Mouse (Mus musculus): ENCODE measurements around the gene Slmap.
"Not testable (repeated sequence)": the region's sequence is repeated elsewhere in the genome, so short reads cannot be mapped to it uniquely, and the experiment has no call there.

Gene Slmap

DNA sequence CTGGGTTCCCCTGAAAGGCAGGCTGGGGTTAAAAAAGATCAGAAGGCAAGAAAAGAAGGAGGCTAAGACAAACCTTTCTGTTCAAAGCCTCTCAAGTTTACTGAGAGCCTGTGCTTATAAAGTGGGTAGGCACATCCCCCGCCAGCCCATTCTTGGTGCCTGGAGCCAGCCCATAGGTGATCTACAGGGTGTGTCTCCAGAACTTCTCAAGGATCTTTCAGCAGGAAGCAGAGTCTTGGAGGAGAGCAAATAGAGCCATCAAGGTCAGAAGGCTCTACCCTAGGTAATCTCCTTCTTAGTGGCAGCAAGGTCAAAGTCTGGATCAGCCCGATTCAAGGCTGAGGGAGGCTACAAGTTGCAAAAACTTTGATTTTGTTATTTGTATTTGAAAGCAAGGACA, 149.1 kb downstream of the Slmap start:
- not testable (repeated sequence) for DNase-seq

DNA sequence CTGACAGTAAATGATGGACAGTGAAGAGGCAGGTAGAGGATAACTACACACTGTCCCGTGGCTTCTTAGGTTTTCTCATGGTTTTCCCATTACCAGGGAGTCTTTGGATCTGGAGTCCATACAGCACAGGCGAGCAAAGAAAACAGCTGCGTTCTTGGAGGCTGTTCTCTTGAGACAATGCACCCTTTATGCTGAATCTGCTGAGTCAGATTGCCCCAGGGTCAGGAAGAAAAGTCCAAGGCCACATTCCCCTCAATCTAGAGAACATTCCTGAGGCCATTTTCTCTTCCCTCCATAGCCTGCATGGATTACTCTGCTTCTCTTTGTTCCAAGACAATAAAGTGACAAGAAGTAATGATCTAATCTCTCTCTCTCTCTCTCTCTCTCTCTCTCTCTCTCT, 155.7 kb downstream of the Slmap start:
- DNase-seq = no peak

GRCm38 (mm10) chr14:26376652-26377051, 158.1 kb downstream of the Slmap start:
- DNase-seq = peak; percentile 4

All from cerebellum, adult 9-10 months (tissue).